Mouse (Mus musculus): ENCODE results near the gene Ing1.

GRCm38 (mm10) chr8:11600301-11600951 lies 45.1 kb downstream of the Ing1 start:
- TF ChIP-seq CTCF (IDR thresholded peaks at IDR 0.05; ENCODE audit: extremely low read depth, insufficient read depth, low read length): no peak
- TF ChIP-seq POLR2A (IDR thresholded peaks at IDR 0.05; ENCODE audit: extremely low read depth, insufficient read depth, low read length): no peak
